In the genomic region with DNA sequence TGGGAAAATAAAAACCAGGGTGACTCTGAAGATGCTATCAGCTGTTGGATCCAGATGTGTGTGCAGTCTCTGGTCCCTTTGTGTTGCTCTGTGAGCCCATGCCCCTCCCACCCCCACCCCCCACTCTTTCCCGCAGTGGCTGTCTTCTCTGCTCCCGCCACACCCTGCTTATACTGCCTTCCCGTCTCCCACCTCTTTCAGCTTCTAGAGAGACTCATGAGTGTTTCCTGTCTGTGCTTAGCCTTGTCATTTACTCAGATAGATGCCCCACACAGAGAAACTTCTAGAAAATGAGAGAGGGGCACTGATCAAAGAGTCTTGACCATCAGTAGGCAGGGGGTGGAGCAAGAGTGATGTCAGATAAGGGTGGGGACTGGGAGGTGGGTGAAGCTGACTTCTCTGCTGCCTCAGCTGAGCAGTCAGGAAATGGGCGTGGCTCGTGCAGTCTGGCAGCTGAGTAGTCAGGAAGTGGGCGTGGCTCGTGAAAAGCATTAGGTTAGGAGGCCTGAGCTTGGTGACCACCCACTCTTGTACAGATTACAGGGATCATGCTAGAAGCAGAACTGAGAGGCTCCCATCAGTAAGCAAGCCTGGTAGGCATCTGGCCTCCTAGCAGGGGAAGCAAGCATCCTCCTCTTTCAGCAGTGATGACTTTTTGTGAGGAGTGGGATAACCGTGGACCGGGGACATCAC, we compare ENCODE assay signal across 9 mouse cellular contexts. TPM values are rescaled to one million over a fixed set of nuclear protein-coding genes. Genes with fewer than 3 reads are reported as not detected.
DNase-seq lines count a peak whose midpoint lies in the region; ATAC-seq lines count a peak whose summit lies in the region.
"Had no signal": no experiment of that assay in that cellular context is flagged by ENCODE, and none has a peak within 500 bp of the region (broad histone marks: within the 10 kb centered on the region; RNA-seq: fewer than 3 reads in every experiment).

No protein-coding gene starts in this region.

- ATAC-seq in forebrain, embryonic 11.5 days (replicated peaks; ENCODE audit: low FRiP score), result peak; percentile 51

- no peaks in the 10 kb centered on the region for H3K36me3 ChIP-seq in forebrain, embryonic 11.5 days (ENCODE audit: control insufficient read depth, insufficient read depth, low read length)

- H3K4me2 ChIP-seq in forebrain, embryonic 11.5 days (ENCODE audit: low read depth, low read length, severe bottlenecking), result no peak overlapping the region

- H3K27ac ChIP-seq in forebrain, embryonic 11.5 days (ENCODE audit: low read depth, low read length), result no peak overlapping the region

- H3K4me3 ChIP-seq in forebrain, embryonic 11.5 days (ENCODE audit: low read depth, low read length), result no peak overlapping the region

- WGBS in forebrain, embryonic 11.5 days, result 31% methylated on average over 9 of the region's 9 CpGs

- DNase-seq in CD8-positive naive resting alpha-beta T cell, adult 2 months (ENCODE audit: low read depth in 2 of 2, low spot score in 2 of 2), result peak; percentile 67 to 71
- DNase-seq in adrenal gland, adult 8-10 months, result peak; percentile 61
- DNase-seq in forebrain, embryonic 11.5 days (ENCODE audit: low spot score), result peak; percentile 74
- DNase-seq in heart, postnatal 25 days (ENCODE audit: low spot score), result peak; percentile 86
- peak; percentile 92 to 96 for DNase-seq in kidney, postnatal 4 days
- DNase-seq in lung, postnatal 14 days, result peak; percentile 93
- DNase-seq in ovary, postnatal 10 days (ENCODE audit: low spot score), result peak; percentile 19
- DNase-seq in thymus, postnatal 36 days, result peak; percentile 89 to 93

- no peak overlapping the region for H3K9ac ChIP-seq in forebrain, embryonic 11.5 days (ENCODE audit: low read length)

- no peaks in the 10 kb centered on the region for H3K27me3 ChIP-seq in forebrain, embryonic 11.5 days (ENCODE audit: control insufficient read depth, insufficient read depth, low read length)

- H3K4me1 ChIP-seq in forebrain, embryonic 11.5 days (replicated peaks; ENCODE audit: control insufficient read depth, insufficient read depth, low read length), result no peaks in the 10 kb centered on the region

- intact Hi-C loops in heart, postnatal 25 days (cut with DNase I), result loop anchor here (2.0 to 5.0 kb wide), 4 partner anchors 50 to 895 kb away; a partner anchor contains a TSS

- H3K9me3 ChIP-seq in forebrain, embryonic 11.5 days (ENCODE audit: control insufficient read depth, low read length), result no peaks in the 10 kb centered on the region

RNA-seq across cellular contexts. Expression of a gene that starts 48.4 kb away (rescaled TPM):
- not detected for total RNA-seq in adrenal gland, adult 8-10 months (2022)
- not detected in 2 replicates for polyA plus RNA-seq in forebrain, embryonic 11.5 days (2014; fragmentation: Nextera tagmentation; extraction: Ambion mirVana)
- total RNA-seq in heart, postnatal 25 days (2021), result not detected
- polyA plus RNA-seq: gonadal fat pad, adult 2 months had no signal

Comparison
In these comparisons a context has a peak if more than half of its experiments do, and no peak if none do; other contexts are left out.
1. DNase-seq: peak in every context shown above with its lines; median percentile 94 in kidney, postnatal 4 days; 93 in lung, postnatal 14 days; 91 in thymus, postnatal 36 days; 86 in heart, postnatal 25 days; 74 in forebrain, embryonic 11.5 days; 69 in CD8-positive naive resting alpha-beta T cell, adult 2 months; 61 in adrenal gland, adult 8-10 months; 19 in ovary, postnatal 10 days.